Mouse (Mus musculus): Measurements from ENCODE around the gene Mief1. TPM values are rescaled to one million over a fixed set of nuclear protein-coding genes. Genes with fewer than 3 reads are reported as not detected.

The Mief1 gene
- polyA plus RNA-seq, 1 experiment from 2014 or later = 13.2 TPM

DNA sequence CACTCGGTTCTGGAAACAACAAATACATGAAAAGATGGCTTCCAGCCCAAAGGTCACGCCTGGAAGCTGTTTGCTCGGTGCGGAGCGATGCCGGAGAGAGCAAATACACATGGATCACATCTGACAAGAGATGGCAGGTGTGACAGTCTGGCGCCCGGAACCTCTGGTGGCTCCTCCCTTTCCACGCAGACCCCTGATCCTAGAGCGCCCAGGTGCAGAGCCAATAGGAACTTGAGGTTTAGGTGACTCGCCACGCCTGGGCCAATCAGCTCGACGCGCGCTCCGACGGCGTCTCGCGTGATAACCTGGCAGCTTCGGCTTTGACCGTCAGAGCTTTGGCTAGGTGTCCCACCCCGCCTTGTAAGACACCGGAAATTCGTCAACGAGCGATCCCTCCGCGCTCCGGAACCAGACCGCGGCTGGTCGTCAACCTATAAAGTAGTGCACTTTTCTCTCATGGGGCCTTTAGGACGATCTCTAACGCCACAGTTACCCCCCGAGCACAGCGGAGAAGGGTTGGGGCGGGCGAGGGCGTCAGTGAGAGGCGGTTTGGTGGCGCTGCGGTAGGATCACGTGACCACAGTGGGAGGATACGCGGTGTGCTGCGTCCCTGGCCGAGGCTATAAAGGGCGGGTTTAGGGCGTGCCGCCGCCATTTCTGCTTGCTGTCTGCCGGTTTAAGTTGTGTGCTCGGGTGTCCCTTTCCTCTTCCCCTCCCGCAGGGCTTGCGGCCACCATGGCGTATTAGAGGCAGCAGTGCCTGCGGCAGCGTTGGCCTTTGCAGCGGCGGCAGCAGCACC is 21.2 kb downstream of the Mief1 start, which contains the start of gene Atf4:
Atf4 (plus strand) TSS at position 338 of the 799 bp plus-strand sequence.
- no peaks in the 10 kb centered on the region for H3K27me3 ChIP-seq (replicated peaks; ENCODE audit: insufficient read depth, low read length)
- TF ChIP-seq EP300 (IDR thresholded peaks at IDR 0.05) (peak; percentile 89), CTCF (IDR thresholded peaks at IDR 0.05) (peak; percentile 23; the same call in 1 of the 2 replicates)
- peak within 1 kb of the TSS; percentile 94 for H3K4me2 ChIP-seq (replicated peaks; ENCODE audit: low read depth, low read length)
- ATAC-seq (peak; percentile 92), DNase-seq (ENCODE audit: low spot score) (peak; percentile 99)
- H3K4me1 ChIP-seq (ENCODE audit: insufficient read depth, low read depth, low read length) = peaks cover 18% of the 10 kb centered on the region; the same call in 1 of the 2 replicates
- H3K9ac ChIP-seq (replicated peaks; ENCODE audit: low read depth) = peak within 1 kb of the TSS; percentile 100
- peak within 1 kb of the TSS; percentile 99 for H3K4me3 ChIP-seq (ENCODE audit: low read depth, low read length)
- peaks cover 14% of the 10 kb centered on the region for H3K36me3 ChIP-seq (ENCODE audit: insufficient read depth, low read length)
- WGBS = under 1% methylated on average over 58 of the region's 62 CpGs
- peak within 1 kb of the TSS; percentile 100 for H3K27ac ChIP-seq (ENCODE audit: low read length)
- no peaks in the 10 kb centered on the region for H3K9me3 ChIP-seq (ENCODE audit: low read length)

DNA sequence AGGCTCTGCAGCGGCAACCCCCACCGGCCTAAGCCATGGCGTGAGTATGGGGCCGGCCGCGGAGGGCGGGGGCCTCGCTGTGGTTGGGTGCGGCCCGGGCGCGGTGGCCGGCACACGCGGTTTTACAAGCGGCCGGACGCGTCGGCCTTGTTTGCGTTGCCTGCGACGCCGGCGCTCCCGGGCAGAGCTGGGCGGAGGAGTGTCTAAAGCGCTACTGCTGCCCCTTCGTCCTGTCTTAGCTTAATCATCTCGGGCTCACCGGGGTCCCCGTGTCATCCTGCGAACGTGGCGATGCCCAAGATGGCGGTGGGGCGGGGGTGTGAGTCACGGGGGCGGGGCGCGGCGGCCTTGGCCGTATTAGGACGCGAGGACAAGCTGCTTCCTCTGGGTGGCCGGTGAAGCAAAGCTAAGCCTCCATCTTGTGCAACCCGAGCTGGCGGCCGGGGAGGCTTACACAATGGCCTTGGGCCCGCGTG is 21.9 kb downstream of the Mief1 start:
- Histone ChIP-seq H3K27me3 (replicated peaks; ENCODE audit: insufficient read depth, low read length) (no peaks in the 10 kb centered on the region), H3K4me3 (ENCODE audit: low read depth, low read length) (peak overlapping the region; percentile 99), H3K27ac (ENCODE audit: low read length) (peak overlapping the region; percentile 100), H3K4me1 (ENCODE audit: insufficient read depth, low read depth, low read length) (peaks cover 18% of the 10 kb centered on the region; the same call in 1 of the 2 replicates), H3K9ac (replicated peaks; ENCODE audit: low read depth) (peak overlapping the region; percentile 100), H3K36me3 (ENCODE audit: insufficient read depth, low read length) (peaks cover 13% of the 10 kb centered on the region), H3K4me2 (replicated peaks; ENCODE audit: low read depth, low read length) (peak overlapping the region; percentile 94), H3K9me3 (ENCODE audit: low read length) (no peaks in the 10 kb centered on the region)
- peak; percentile 76 for ATAC-seq
- TF ChIP-seq EP300 (IDR thresholded peaks at IDR 0.05) = no peak
- under 1% methylated on average over 27 of the region's 51 CpGs for whole genome bisulfite sequencing
- DNase-seq (ENCODE audit: low spot score) = peak; percentile 97

DNA sequence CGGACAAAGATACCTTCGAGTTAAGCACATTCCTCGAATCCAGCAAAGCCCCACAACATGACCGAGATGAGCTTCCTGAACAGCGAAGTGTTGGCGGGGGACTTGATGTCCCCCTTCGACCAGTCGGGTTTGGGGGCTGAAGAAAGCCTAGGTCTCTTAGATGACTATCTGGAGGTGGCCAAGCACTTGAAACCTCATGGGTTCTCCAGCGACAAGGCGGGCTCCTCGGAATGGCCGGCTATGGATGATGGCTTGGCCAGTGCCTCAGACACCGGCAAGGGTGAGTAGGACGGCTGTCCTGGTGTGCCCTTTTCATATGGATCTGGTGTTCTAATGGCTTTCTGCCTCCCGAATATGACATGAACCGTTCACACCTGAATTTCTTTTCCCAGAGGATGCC is 22.4 kb downstream of the Mief1 start:
- peaks cover 13% of the 10 kb centered on the region for H3K36me3 ChIP-seq (ENCODE audit: insufficient read depth, low read length)
- TF ChIP-seq EP300 (IDR thresholded peaks at IDR 0.05) (no peak), CTCF (IDR thresholded peaks at IDR 0.05) (no peak)
- 3% methylated on average over 16 of the region's 16 CpGs for WGBS
- peak overlapping the region; percentile 100 for H3K27ac ChIP-seq (ENCODE audit: low read length)
- peak overlapping the region; percentile 99 for H3K4me3 ChIP-seq (ENCODE audit: low read depth, low read length)
- H3K9ac ChIP-seq (replicated peaks; ENCODE audit: low read depth) = peak overlapping the region; percentile 100
- H3K9me3 ChIP-seq (ENCODE audit: low read length) = no peaks in the 10 kb centered on the region
- ATAC-seq (no peak), DNase-seq (ENCODE audit: low spot score) (no peak)
- no peaks in the 10 kb centered on the region for H3K27me3 ChIP-seq (replicated peaks; ENCODE audit: insufficient read depth, low read length)
- peak overlapping the region; percentile 94 for H3K4me2 ChIP-seq (replicated peaks; ENCODE audit: low read depth, low read length)
- H3K4me1 ChIP-seq (ENCODE audit: insufficient read depth, low read depth, low read length) = peaks cover 18% of the 10 kb centered on the region; the same call in 1 of the 2 replicates

DNA sequence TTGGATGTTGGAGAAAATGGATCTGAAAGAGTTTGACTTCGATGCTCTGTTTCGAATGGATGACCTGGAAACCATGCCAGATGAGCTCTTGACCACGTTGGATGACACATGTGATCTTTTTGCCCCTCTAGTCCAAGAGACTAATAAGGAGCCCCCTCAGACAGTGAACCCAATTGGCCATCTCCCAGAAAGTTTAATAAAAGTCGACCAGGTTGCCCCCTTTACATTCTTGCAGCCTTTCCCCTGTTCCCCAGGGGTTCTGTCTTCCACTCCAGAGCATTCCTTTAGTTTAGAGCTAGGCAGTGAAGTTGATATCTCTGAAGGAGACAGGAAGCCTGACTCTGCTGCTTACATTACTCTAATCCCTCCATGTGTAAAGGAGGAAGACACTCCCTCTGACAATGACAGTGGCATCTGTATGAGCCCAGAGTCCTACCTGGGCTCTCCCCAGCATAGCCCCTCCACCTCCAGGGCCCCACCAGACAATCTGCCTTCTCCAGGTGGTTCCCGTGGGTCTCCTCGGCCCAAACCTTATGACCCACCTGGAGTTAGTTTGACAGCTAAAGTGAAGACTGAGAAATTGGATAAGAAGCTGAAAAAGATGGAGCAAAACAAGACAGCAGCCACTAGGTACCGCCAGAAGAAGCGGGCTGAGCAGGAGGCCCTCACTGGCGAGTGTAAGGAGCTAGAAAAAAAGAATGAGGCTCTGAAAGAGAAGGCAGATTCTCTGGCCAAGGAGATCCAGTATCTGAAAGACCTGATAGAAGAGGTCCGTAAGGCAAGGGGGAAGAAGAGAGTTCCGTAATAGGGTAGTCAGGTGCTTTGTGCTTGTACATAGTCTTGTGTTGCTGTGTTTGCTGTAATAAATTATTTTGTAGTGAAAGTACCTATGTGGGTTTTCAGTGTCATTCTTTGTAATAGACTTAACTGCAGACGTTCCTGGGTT is 23.1 kb downstream of the Mief1 start:
- Histone ChIP-seq H3K27me3 (replicated peaks; ENCODE audit: insufficient read depth, low read length) (no peaks in the 10 kb centered on the region), H3K9ac (replicated peaks; ENCODE audit: low read depth) (peak overlapping the region; percentile 100), H3K36me3 (ENCODE audit: insufficient read depth, low read length) (peaks cover 13% of the 10 kb centered on the region), H3K9me3 (ENCODE audit: low read length) (no peaks in the 10 kb centered on the region), H3K4me2 (replicated peaks; ENCODE audit: low read depth, low read length) (peak overlapping the region; percentile 94), H3K4me3 (ENCODE audit: low read depth, low read length) (peak overlapping the region; percentile 99), H3K4me1 (ENCODE audit: insufficient read depth, low read depth, low read length) (peaks cover 18% of the 10 kb centered on the region; the same call in 1 of the 2 replicates), H3K27ac (ENCODE audit: low read length) (peak overlapping the region; percentile 100)
- DNase-seq (ENCODE audit: low spot score) = no peak
- no peak for TF ChIP-seq EP300 (IDR thresholded peaks at IDR 0.05)
- TF ChIP-seq CTCF (IDR thresholded peaks at IDR 0.05) = no peak
- no peak for ATAC-seq
- 45% methylated on average over 12 of the region's 12 CpGs for WGBS

DNA sequence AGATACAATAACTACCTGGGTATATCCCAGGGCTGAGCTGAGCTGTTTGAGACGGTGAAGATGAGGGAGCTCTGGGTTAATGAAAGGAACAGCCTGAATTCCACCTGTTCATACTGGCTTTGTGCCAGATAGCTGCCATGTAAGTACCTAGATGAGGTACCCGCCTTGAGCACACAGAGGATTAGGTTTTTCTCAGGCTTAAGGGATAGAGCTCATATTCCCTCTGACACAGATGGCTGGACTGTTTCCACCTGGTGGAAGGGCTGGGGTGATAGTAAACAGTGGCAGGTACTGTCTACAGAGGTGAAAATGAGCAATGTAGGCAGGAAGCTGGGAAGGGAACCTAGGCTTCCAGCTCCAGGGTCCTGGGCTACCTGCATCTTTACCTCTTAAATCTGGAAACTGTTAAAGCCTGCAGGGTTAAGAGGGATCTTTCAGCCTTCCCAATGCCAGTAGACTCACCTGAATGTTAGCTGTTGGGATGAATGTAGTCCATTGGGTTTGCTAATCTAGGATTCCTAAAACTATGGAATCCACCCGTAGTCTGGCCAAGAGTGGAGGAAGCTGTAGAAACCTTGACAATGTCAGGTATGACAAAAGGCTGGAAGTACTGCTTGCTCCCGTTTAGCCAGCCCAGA is 23.9 kb downstream of the Mief1 start:
- H3K4me1 ChIP-seq (ENCODE audit: insufficient read depth, low read depth, low read length) = peaks cover 18% of the 10 kb centered on the region; the same call in 1 of the 2 replicates
- peaks cover 13% of the 10 kb centered on the region for H3K36me3 ChIP-seq (ENCODE audit: insufficient read depth, low read length)
- TF ChIP-seq EP300 (IDR thresholded peaks at IDR 0.05) (no peak), CTCF (IDR thresholded peaks at IDR 0.05) (no peak)
- no peaks in the 10 kb centered on the region for H3K27me3 ChIP-seq (replicated peaks; ENCODE audit: insufficient read depth, low read length)
- DNase-seq (ENCODE audit: low spot score) (peak; percentile 60), ATAC-seq (no peak)
- no peaks in the 10 kb centered on the region for H3K9me3 ChIP-seq (ENCODE audit: low read length)
- no peak overlapping the region for H3K4me3 ChIP-seq (ENCODE audit: low read depth, low read length)
- H3K4me2 ChIP-seq (replicated peaks; ENCODE audit: low read depth, low read length) = no peak overlapping the region; the same call in 1 of the 2 replicates
- H3K9ac ChIP-seq (replicated peaks; ENCODE audit: low read depth) = peak overlapping the region; percentile 100; the same call in 1 of the 2 replicates
- WGBS = 22% methylated on average over 4 of the region's 4 CpGs
- 0 out of 2 replicates have a peak overlapping the region, but pooled peaks have one; percentile 16 for H3K27ac ChIP-seq (ENCODE audit: low read length)
